Mouse (Mus musculus) hematopoietic stem cell, adult 5-6 weeks (primary cell): ENCODE measurements around the gene Unc119. TPM values are rescaled to one million over a fixed set of nuclear protein-coding genes. Genes with fewer than 3 reads are reported as not detected.
A peak's percentile ranks its signal among the peaks of the same experiment; 100 is the strongest.

Experiments used
- ATAC-seq, 2 experiments: fragments of 125-278 bp in 1 of 2; replicated peaks in 1 of 2; 2 replicates each; pipeline ENCODE4 v1.8.0; 2016 to 2017; ENCODE audit warnings: inconsistent platforms in 2 of 2, mild to moderate bottlenecking in 2 of 2, moderate number of reproducible peaks in 2 of 2, low read depth in 1 of 2, moderate TSS enrichment in 1 of 2; ENCODE audit not compliant: low FRiP score in 2 of 2, poor library complexity in 2 of 2, severe bottlenecking in 2 of 2, insufficient read depth in 1 of 2, low TSS enrichment in 1 of 2
- total RNA-seq: library from RNA; stranded (forward); fragments of 172-1452, 232-1000 nt; gene quantifications from 2 replicates; pipeline ENCODE4 v1.2.3, GENCODE M21; 2017

Gene Unc119
- total RNA-seq, 1 experiment from 2014 or later = 17.4 TPM

GRCm38 (mm10) chr11:78332676-78333075 is 10.6 kb upstream of the Unc119 start:
- ATAC-seq = no peak

- ATAC-seq = no peak
Observed at GRCm38 (mm10) chr11:78333992-78334391, 9.3 kb upstream of the Unc119 start.

- no peak for ATAC-seq
Observed at GRCm38 (mm10) chr11:78337040-78337439, 6.2 kb upstream of the Unc119 start.

- ATAC-seq = no peak
Observed at GRCm38 (mm10) chr11:78341702-78342101, 1.6 kb upstream of the Unc119 start.

GRCm38 (mm10) chr11:78344328-78344889 is 1.1 kb downstream of the Unc119 start:
- ATAC-seq = no peak

GRCm38 (mm10) chr11:78344890-78345715 is 1.8 kb downstream of the Unc119 start:
- ATAC-seq = 0 out of 4 replicates have a peak, but pooled peaks of 1 of the 2 experiments have one; percentile 1

GRCm38 (mm10) chr11:78345801-78346200 is 2.5 kb downstream of the Unc119 start:
- peak; percentile 46 to 68; a peak in 3 of 4 replicates for ATAC-seq

- no peak for ATAC-seq
Observed at GRCm38 (mm10) chr11:78346326-78347069, 3.2 kb downstream of the Unc119 start.

GRCm38 (mm10) chr11:78347070-78347754 is 3.9 kb downstream of the Unc119 start:
- ATAC-seq = no peak

GRCm38 (mm10) chr11:78347908-78348307 is 4.6 kb downstream of the Unc119 start:
- no peak; a peak in 1 of 4 replicates for ATAC-seq

GRCm38 (mm10) chr11:78348474-78348873 is 5.2 kb downstream of the Unc119 start:
- ATAC-seq = no peak

GRCm38 (mm10) chr11:78349441-78350358 is 6.4 kb downstream of the Unc119 start:
- no peak for ATAC-seq

- peak; percentile 83 to 89 for ATAC-seq
Observed at GRCm38 (mm10) chr11:78353081-78353480, 9.8 kb downstream of the Unc119 start.

- ATAC-seq = no peak
Observed at GRCm38 (mm10) chr11:78354905-78355304, 11.6 kb downstream of the Unc119 start.

GRCm38 (mm10) chr11:78355471-78356238 is 12.4 kb downstream of the Unc119 start:
- 0 out of 4 replicates have a peak, but pooled peaks have one; percentile 24 for ATAC-seq
